Mouse (Mus musculus) gastrocnemius, postnatal 36 days (tissue): ENCODE results near the gene Slc35g1. TPM values are rescaled to one million over a fixed set of nuclear protein-coding genes. Genes with fewer than 3 reads are reported as not detected.

Experiments used
- DNase-seq, 2 experiments: peaks; one replicate each; pipeline ENCODE4 v3.0.0; 2022
- intact Hi-C: fragments of 180-260 bp; cut with DNase I; formaldehyde crosslinking; loops from one replicate; pipeline ENCODE4 v1.15.1; 2025
- total RNA-seq, 2 experiments: library from RNA; stranded (reverse); gene quantifications; 2 replicates each; pipeline ENCODE4 v1.2.3; 2021

The Slc35g1 gene
- total RNA-seq, 2 experiments from 2014 or later: 0.99 to 2.3 TPM

DNA sequence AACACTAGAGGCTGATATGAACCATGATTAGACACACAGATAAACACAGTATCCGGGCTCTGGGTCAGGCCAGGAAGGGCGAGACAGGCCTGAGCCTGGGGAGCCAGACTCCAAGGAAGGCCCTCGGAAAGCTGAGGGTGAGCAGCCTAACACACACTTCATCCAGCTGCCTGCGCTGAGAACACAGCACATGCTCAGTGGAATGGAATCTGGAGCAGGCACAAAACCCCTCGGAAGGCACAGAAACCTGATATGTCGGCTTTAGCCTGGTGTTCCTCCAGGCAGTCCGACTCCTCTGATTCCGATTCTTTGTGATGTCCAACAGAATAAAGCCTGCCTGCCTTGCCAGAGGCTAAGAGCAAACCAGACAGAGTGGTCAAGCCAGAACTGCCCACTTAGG, 46.1 kb downstream of the Slc35g1 start:
- DNase-seq: no peak
- intact Hi-C loops: no loop called here

- intact Hi-C loops: no loop called here
- DNase-seq: no peak
These were observed 50.0 kb downstream of the Slc35g1 start for GRCm38 (mm10) chr19:38445758-38446157.

Other genes with a start within 250 kb of the Slc35g1 start
- 10 to 100 TPM in 1 of 2 experiments, 1 to 10 TPM in 1; 10.0 to 10.7 TPM for gene Fra10ac1, start 171.8 kb upstream of the Slc35g1 start, total RNA-seq
- 1 to 10 TPM; 1.5 to 3.1 TPM for gene Lgi1, start 131.4 kb upstream of the Slc35g1 start, total RNA-seq
- 1 to 10 TPM; 7.2 to 9.3 TPM for gene Plce1, start 85.1 kb downstream of the Slc35g1 start, total RNA-seq